Mouse (Mus musculus): Measurements from ENCODE around the gene Hey2.

Gene Hey2

GRCm38 (mm10) chr10:30842643-30843437, at the start of gene Hey2:
Gene Hey2 (minus strand): TSS chr10:30842801.
- DNase-seq (ENCODE audit: extremely low read depth, low read depth, low spot score) = peak; percentile 21

DNA sequence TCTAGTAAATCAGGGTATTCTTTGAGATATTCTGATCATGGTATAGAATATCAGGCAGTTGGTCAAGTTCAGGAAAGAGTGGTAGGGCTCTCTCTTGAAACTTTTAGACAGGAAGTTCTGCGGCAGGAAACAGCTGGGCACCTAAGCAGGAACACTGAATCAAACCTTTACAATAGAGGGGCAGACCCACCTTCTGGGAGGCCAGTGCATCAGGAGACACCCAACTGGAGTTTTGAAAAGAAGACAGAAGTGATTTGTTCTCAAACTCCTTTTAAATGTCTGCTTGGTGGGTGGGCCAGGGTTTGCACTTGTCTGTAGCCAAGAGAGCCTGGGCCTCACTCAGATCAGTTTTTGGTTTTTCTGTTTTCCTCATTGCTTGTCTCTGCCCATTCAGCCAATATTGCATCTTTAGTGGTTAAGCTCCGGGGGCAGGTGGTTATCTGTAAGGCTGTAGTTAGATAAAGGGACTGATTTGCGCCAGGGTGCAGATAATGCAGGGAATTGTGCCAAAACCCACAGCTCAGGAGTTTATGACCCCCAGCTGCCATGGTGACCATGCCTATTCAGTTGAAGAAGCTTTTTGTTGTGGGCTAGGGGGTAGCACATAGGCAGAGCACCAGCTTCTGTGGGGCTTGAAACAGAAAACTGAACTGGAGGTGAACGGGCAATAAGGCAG, 40.6 kb upstream of the Hey2 start:
- DNase-seq (ENCODE audit: extremely low read depth, low read depth, low spot score) = no peak

- DNase-seq (ENCODE audit: extremely low read depth, low read depth, low spot score) = no peak
Measured at GRCm38 (mm10) chr10:30881109-30881508, 38.5 kb upstream of the Hey2 start.

GRCm38 (mm10) chr10:30845101-30845825, 2.7 kb upstream of the Hey2 start:
- no peak for DNase-seq (ENCODE audit: extremely low read depth, low read depth, low spot score)

- no peak for DNase-seq (ENCODE audit: extremely low read depth, low read depth, low spot score)
Measured at GRCm38 (mm10) chr10:30844191-30845010, 1.8 kb upstream of the Hey2 start.

DNA sequence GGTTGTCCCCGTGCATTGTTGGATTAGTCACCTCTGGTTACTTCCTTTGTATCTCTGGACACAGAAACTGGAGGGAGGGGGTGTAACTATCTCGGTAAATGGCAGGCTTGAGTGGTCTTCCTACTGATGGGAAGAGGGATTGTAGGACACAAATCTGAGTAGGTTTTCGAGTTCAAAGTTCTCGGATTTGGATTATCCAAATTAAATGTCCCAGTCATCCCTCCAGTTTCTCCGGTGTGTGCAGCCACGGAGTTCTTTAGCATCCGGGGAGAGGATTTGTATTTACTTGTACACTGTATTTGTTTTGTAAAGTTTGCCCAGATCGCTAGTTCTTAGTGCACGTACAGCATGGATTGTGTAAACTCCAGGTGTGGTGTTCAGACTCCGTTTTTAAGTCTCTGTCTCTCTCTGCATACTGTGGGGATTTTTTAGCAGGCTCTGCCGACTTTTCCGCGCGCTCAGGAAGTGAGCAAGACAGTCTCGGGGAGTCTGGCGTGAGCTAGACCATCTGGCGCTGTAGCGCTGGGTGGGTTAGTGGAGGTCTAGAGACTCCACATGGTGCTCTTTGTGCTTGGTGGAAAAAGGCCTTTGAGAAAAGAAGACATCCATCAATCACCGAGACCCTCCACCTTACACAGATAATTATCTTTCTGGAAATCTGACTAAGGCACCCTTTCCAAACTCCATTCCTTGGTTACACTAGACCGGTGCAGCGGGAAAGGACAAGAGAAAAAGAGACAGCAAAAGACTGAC, 1.0 kb upstream of the Hey2 start:
- DNase-seq (ENCODE audit: extremely low read depth, low read depth, low spot score) = no peak

DNA sequence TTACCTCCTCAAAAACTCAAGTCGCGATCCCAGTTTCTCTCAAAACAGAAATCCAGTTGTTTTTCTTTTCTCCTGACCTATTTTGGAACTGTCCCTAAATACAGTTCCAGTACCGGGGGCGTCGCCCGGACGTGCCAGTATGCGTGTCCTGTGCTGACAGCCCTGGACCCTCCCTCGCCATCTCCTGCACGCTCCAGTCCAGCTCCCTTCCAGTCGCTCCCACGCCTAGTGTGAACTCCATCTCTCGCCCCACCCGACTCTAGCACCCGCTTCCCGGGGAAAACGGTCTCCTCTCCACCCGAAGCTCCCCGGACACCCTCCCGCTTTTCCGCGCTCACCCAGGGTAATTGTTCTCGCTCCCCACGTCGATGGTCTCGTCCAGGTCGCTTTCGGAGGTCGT, 373 bp downstream of the Hey2 start:
- no peak for DNase-seq (ENCODE audit: extremely low read depth, low read depth, low spot score)

GRCm38 (mm10) chr10:30840824-30841223, 1.8 kb downstream of the Hey2 start:
- DNase-seq (ENCODE audit: extremely low read depth, low read depth, low spot score) = no peak

DNA sequence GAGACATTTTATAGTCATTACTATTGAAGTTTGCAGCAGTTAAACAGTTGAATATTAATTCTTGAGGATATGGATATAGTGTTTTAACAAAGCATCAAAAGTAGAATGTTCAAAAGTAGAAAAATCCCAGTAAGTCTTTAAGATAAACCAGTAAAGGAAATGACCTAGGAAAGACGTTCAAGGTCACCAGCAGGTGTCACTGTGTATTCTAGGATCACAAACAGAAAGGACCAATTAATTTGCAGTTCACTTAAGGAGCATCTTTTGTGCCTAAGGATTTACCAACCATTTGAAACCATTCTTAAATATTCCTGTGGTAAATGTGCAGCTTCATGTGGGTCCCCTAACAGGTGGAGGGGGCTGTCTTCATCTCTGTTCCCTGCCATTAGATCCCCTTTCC, 4.4 kb downstream of the Hey2 start:
- no peak for DNase-seq (ENCODE audit: extremely low read depth, low read depth, low spot score)

- DNase-seq (ENCODE audit: extremely low read depth, low read depth, low spot score) = no peak
Measured at GRCm38 (mm10) chr10:30825049-30825448, 17.6 kb downstream of the Hey2 start.

- no peak for DNase-seq (ENCODE audit: extremely low read depth, low read depth, low spot score)
Measured at GRCm38 (mm10) chr10:30810967-30811293, 31.7 kb downstream of the Hey2 start.

DNA sequence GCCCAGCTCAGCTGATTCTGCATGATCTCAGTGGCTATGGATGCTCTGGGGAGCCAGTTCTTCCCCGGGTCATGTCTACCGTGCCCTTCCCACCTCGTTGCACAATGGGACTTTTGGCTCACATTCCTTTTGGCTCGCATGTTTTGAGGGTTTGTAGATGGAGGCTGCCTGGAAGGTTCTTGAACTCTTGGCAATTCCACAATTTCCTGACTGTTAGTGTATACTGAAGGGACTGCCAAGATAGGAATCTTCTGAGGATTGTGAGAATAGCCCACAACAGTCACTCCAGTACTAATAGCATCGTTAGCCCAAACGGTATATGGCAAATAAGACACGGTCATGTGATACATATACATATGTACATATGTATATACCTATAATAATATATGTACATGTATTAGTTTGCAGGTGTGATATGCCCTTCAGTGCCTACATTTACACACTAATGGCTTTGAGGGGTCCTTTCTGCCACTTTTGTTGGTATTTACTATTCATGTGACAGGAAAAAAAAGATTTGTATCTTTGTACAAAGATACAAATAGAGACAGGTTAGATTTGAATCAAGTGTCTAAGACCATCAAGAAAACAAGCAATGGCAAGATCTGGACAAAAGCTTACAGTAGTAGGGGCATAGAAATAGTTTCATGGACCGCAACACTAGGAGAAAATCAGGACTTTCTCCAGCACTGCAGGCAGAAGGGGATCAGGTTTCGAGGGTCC, 32.2 kb downstream of the Hey2 start:
- DNase-seq (ENCODE audit: extremely low read depth, low read depth, low spot score) = peak; percentile 47

- no peak for DNase-seq (ENCODE audit: extremely low read depth, low read depth, low spot score)
Measured at GRCm38 (mm10) chr10:30803587-30804253, 38.9 kb downstream of the Hey2 start.

DNA sequence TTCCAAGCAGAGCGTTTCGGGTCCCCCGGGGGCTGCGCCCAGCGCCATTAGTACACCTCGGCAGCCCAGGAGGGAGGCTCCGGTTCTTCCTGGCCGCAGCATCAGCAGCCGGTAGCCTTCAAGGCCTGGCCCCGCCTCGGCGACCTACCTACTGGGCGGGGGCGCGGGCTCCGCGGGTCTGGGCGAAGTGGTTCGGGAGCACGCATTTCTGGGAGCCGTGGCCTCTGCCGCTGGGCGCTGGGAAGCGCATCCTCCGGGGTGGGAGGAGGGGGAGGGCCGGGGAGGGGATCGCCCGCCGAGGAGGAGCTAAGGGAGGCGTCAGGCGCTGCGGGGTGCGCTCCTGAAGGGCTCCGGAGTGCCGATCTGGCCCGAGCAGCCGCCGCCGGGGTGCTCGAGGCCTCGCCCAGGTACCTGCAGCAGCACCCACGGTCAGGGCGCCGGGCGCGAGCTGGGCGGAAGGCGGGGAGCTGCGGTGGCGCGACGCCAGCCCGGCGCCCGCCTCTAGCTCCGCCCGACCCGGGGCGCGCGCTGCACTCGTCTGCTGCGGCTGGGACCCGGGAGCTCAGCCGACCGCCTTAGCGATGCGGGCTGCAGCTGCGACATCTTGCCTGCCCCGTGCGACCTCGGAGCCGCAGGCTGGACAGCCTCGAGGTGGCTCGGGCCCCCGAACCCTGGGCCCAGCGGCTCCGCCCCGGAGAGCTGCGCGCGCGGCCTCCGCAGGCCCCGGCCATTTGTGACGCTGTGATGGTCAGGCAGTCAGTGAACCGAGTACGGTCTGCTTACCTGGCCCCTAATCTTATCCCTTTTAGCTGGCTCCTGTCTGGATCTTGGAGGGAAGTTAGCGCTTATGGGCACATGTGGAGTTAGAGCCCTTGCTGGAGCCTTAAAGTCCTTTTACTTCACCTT, 39.7 kb downstream of the Hey2 start, which contains the start of gene Ncoa7:
Gene Ncoa7 (minus strand): TSS at position 646 of the 906 bp plus-strand sequence.
- DNase-seq (ENCODE audit: extremely low read depth, low read depth, low spot score) = no peak

DNA sequence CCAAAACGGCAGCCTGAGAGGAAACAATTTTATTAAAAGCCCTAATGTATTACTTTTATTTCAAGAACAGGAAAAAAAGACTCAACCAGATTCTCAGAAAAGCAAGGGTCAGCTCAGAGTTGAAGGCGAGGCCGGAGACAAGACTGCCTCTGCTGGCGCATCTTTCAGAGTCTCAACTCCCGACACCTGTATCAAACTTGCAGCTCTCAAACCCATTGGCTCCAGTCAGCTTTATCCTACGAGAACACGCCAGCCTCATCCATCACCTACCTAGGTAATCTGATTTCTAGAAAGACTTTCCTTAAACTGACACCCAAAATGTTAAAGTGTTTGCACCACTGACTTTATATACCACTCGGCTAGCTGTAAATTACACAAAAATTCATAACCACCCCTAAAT, 40.6 kb downstream of the Hey2 start:
- DNase-seq (ENCODE audit: extremely low read depth, low read depth, low spot score) = no peak

DNA sequence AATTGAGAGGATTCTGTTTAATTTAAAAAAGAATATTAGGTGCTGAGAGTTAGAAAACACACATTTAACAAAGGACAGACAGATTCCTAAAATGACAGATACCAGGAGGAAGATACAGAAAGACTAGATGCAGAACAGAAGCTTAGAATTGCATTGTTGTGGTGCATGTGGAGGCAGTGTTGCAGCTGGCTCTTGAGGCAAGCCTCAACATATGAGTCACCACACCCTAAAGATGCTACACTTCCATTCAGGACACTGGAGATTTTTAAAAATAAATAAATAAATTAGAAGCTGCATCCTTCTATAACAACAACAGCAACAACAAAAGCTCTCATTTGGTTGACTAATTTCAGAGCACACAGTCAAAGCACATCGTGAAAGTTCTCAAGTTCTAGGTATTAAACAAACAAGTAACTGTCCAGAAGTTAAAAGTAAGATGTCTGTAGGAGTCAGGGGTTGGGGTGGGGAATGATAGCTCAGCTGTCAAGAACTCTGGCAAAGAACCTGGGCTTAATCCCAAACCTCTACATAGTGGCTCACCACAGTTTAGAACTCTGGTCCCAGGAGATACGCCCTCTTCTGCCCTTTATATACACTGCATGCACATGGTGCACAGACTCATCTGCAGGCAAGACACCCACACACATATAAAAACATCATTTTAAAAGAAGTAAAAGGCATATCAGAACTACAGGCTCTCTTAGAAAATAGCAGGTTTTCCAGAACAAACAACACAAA, 42.7 kb downstream of the Hey2 start:
- no peak for DNase-seq (ENCODE audit: extremely low read depth, low read depth, low spot score)

DNA sequence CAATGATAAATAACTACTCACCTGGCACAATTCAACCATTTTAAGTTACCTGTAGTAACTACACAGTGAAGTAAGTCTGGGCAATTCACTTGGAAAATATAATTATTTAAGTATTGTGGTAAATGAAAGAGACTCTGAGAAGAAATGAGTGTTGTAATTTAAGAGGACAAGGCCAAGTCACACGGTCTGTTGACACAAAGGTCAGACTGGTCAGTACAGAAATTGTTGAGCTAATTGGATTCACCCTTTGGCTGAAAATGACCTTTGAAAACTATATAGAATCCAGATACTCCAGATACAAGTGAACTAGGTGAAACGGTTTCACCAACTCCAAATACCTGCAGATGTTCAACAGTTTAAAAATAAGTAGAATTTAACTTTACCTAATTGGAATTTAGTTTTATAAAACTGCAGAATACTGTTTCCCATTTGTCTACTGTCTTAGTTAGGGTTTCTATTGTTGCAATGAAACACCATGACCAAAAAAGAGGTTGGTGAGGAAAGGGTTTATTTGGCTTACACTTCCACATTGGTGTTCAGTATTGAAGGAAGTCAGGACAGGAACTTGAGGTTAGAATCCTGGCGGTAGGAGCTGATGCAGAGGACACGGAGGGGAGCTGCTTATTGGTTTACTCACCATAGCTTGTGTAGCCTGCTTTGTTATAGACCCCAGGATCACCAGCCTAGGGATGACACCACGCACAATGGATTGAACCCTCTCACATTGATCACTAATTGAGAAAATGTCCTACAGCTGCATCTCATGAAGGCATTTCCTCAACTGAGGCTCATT, 45.9 kb downstream of the Hey2 start:
- DNase-seq (ENCODE audit: extremely low read depth, low read depth, low spot score) = no peak
